Comparison of ENCODE assay signal across 8 mouse cellular contexts in genomic region chr2:93333241-93333816, GRCm38 (mm10). TPM values are rescaled to one million over a fixed set of nuclear protein-coding genes. Genes with fewer than 3 reads are reported as not detected.
A peak's percentile ranks its signal among the peaks of the same experiment; 100 is the strongest.
DNase-seq lines count a peak whose midpoint lies in the region; ATAC-seq lines count a peak whose summit lies in the region.

No protein-coding gene starts in this region.

- DNase-seq in adrenal gland, adult 2 months, result peak; percentile 92
- DNase-seq in embryo, embryonic 10 days (ENCODE audit: low spot score), result peak; percentile 90
- DNase-seq in gastrocnemius, postnatal 10 days, result peak; percentile 92
- DNase-seq in hindlimb bud, embryonic 11.5 days (ENCODE audit: extremely low spot score, low read depth, low spot score), result peak; percentile 47
- DNase-seq in left cerebral cortex, postnatal 14 days (ENCODE audit: low spot score in 2 of 2), result peak; percentile 63 to 82
- peak; percentile 75 for DNase-seq in right cerebral cortex, postnatal 25 days
- peak; percentile 68 to 84 for DNase-seq in urinary bladder, postnatal 36 days (ENCODE audit: low spot score in 2 of 2)

- peak; percentile 51 for ATAC-seq in megakaryocyte-erythroid progenitor cell, adult 5-6 weeks (replicated peaks; ENCODE audit: low FRiP score, low TSS enrichment, poor library complexity, severe bottlenecking)

- intact Hi-C loops in left cerebral cortex, postnatal 14 days (cut with DNase I), result loop anchor here (2.0 to 5.0 kb wide), 3 partner anchors 57 to 117 kb away; no protein-coding TSS in a partner anchor

RNA-seq across cellular contexts. Expression of gene Tspan18, which starts 1.0 kb away (rescaled TPM):
- total RNA-seq in adrenal gland, adult 2 months (2021), result 10 to 100 TPM; 48.1 to 57.7 TPM
- 156 and 192 TPM in 2 replicates for polyA plus RNA-seq in adrenal gland, adult 2 months (2012; rRNA removed)
- 10 to 100 TPM; 14.5 to 17.8 TPM for total RNA-seq in gastrocnemius, postnatal 10 days (2021)
- 1 to 10 TPM; 3.5 to 7.4 TPM for total RNA-seq in left cerebral cortex, postnatal 14 days (2021)
- total RNA-seq in megakaryocyte-erythroid progenitor cell, adult 5-6 weeks (2014; fragmentation: Nextera tagmentation), result 4.1 TPM in 1 of 2 replicates, not detected in the other
- not detected in 2 replicates for total RNA-seq in megakaryocyte-erythroid progenitor cell, adult 5-6 weeks (2017)

Comparison
In these comparisons a context has a peak if more than half of its experiments do, and no peak if none do; other contexts are left out.
1. Peak in every context shown above with its lines: DNase-seq and ATAC-seq.